Mouse (Mus musculus): ENCODE results near the gene Agbl3.

Gene Agbl3

DNA sequence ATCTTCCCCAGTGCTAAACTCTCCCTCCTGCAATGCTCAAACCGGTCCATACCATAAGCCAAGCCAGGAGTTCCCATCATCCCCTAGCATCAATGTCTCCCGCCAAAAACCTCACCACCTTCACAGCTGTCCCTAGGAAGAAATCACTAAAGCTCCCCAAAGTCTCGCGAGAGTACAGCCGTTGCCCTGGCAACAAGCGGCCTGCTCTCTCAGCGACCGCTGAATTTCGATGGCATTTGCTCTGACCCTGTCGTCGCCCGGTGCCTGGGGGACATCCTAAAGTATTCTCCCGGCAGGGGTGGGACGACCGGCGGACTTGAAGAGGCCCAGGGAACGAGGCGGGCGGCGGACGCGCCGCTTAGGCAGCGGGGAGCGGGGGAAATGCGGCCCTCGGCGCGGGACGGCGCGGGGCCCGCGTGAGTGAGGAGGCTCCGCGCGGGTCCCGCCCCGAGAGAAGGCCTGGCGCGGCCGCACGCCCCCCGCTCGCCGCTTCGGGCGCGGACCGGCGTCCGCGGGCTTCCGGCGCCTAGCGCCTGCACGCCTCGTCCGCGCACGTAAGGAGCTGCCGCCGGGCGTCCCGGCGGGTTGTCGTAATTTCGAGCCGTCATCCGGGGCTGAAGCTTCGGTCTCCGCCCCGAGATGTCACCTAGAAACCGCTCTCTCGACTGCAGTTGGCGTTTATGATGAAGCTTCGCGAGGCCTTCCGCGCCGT lies at the start of gene Agbl3:
Agbl3 (plus strand) TSS at position 202 of the 712 bp plus-strand sequence.
- in situ Hi-C loops (cut with MseI, MboI): loop anchor here in 1 of 2 experiments (10.0 kb wide), 1 partner anchor 144 kb away; the partner anchor contains the start of gene Stra8

DNA sequence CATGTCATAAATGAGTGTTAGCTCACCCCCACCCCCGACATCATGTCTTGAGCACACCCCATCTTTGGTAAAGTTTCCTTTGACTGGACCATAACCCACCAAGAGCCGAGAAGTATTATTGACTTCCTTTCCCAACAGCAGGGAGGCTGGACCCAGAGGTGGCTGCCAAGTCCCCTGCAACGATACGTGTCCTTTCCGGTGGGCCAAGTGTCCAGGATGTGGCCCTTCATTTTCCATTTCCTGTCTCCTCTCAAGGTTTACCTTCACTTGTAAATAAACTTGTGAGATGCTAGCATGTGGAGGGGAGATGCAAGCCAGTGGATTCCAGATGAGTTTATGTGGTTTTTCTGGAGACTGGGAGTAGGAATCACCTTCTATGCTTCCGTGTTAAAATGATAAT lies 49.2 kb upstream of the Agbl3 start:
- in situ Hi-C loops (cut with MseI, MboI): no loop called here

DNA sequence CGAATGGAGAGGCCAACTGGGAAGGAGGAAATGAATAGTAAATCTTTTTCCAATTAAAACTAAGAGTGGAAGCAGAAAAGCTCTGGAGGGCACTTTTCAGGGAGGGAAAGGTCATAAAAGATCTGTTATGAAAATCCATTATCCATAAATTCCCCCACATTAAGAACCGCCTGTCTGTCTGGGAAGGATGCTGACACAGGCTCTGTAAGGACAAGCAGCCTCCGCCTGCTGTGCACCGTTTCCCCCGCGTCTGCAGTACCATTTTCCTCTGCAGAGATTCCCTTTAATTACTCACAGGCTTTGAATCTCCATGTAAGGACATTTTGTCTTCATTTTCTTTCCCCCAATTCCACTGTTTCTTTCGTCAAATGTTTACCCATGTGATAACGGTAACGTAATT lies 48.7 kb upstream of the Agbl3 start:
- in situ Hi-C loops (cut with MseI, MboI): no loop called here

DNA sequence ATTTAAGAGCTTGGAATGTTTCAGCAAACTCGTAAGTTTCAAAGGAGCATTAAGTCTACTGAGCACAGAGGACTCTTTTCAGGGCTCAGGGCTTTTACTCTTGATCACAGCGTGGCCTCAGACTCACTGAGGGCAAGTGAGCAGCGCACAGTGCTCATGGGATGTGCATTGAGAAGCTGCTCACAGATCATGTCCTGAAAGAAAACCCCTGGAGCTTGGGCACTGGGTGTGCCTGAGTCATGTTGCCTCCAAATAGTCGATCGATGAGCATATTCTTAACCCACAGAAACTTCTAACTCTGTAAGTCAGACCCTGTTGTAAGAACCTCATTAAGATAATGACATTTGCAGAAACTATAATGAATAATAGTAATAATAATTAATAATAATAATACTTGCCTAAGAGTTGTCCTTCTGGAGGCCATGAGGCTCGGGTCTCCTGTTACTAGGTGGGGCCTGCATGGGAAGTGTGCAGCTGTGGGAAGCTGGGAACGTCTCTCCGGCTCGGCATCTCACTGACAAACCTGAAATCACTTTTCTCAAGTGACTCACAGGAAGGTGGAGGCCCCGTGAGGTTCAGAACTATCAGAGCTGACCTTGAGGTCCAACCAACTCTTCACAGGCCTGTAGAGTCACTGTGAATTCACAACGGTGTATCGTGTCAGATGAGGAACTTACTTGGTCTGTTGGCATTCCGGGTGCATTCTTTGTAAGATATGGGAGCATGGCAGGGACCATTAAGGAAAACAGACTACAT lies 45.1 kb upstream of the Agbl3 start:
- in situ Hi-C loops (cut with MseI, MboI): no loop called here

DNA sequence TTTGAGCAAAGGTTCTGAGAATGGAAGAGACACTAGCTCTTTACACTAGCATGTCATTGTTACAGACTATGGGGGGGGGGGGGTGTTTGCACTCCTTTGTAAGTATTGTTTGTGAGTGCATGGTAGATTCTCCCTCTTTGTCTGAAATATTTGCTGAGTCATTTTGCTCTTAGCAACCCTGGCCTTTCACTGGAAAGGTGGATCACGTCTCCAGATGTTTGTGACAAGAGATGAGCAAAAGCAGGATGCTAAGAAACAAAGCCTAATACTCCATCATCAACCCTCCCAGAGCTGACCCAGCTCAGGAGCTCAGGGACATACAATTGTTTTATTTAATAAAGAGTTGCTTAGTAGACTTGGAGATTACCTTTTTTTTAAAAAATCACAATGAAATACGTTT lies 43.3 kb upstream of the Agbl3 start:
- in situ Hi-C loops (cut with MseI, MboI): no loop called here

DNA sequence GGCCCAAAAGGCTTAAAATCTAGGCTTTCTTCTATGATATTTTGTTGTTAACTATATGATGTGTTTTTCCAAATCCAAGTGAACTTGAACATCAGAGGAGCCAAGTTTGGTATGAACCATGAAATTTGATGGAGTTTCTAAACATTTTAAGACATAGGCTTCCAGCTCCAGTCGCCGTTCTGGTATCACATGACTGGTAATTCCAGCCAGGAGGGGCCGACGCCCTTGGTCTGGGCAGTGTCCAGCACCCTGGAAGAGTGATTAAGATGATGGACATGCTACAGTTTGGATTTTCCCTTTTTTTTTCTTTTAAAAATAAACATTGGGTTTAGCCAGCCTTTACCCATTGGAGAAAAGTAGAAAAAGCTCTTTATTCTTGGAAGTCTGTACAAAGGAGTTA lies 36.3 kb upstream of the Agbl3 start:
- in situ Hi-C loops (cut with MseI, MboI): no loop called here

DNA sequence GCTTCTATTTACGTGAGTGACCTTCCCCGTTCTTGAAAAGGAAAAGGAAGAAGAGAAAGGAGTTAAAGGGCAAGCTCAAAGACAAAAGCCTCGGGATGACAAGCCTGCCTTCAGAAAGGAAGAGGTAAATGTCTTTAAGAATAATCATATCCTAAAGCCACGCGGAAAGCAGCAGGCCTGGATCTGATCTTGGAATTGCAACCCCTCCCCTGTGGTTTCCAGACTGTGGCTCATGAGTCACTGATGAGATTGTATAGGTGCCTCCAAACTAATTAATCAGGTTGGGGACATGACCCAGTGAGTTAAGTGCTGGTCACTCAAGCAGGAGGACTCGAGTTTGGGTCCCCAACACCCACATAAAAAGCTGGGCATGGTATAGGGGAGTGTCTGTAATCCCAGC lies 32.4 kb upstream of the Agbl3 start:
- in situ Hi-C loops (cut with MseI, MboI): no loop called here

DNA sequence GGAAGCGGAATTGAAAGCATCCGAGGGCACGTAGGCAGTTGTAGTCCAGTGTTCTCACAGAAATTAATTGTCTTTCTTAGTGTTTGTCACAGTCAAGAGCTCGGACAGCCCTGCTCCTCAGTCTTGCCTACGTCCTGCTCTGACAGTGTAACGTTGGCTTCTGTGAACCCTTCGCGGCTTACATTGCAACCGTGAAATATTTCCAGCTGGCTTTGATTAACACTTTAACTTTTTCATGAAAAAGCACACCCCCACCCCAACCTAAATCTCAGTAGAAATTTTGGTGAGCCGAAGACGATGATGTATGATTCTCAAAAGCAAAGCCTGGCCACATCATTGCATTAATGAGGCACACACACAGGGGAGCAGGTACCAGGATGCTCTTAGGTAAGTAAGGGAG lies 31.7 kb upstream of the Agbl3 start:
- in situ Hi-C loops (cut with MseI, MboI): no loop called here

DNA sequence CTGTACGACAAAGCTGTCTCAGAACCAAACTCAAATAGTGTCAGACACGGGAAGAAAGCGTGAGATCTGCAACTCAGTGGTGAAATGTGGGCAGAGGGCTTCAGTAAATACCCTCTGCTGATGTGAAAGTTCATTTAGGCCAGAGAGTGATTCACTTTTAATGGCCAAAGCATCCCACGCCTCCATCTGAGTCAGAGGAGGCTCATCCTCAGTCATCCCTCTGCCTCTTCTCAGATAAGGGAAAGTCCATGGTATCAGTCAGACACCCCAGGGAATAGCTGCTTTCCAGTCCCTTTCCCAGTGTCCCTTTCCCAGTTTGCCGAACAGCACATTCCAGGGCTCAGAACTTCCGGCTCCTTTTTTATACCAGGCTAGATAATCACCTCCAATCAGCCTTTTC lies 30.7 kb upstream of the Agbl3 start:
- in situ Hi-C loops (cut with MseI, MboI): no loop called here

DNA sequence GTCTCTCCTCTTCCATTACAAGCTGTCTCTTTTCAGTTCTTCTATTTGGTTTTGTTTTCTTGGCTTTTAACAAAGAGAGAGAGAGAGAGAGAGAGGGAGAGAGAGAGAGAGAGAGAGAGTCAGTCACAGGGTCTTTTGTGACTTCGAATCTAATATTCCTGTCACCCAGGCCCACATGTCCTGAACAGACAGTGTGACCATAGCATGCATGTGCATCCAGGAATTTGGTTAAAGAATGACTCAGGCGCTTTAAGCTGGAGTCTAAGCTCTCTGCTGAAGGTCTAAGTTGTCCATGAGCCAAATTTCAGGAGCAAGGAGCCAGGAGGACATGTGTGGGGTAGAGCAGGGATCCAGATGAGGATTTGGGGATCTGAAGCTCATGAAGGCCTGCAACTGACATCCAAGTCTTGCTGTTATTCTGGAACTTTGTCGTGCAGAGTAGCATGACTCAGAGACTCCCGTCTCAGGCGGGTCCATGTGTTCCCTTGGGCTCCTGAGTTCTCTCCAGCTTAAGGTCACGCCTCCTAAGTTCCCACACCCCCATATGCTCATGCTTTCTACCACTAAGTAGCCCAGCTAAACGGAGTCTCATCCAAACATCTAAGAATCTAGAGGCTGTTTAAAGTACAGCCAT lies 29.6 kb upstream of the Agbl3 start:
- in situ Hi-C loops (cut with MseI, MboI): loop anchor here in 1 of 2 experiments (10.0 kb wide), 1 partner anchor 236 kb away; no protein-coding TSS in a partner anchor

DNA sequence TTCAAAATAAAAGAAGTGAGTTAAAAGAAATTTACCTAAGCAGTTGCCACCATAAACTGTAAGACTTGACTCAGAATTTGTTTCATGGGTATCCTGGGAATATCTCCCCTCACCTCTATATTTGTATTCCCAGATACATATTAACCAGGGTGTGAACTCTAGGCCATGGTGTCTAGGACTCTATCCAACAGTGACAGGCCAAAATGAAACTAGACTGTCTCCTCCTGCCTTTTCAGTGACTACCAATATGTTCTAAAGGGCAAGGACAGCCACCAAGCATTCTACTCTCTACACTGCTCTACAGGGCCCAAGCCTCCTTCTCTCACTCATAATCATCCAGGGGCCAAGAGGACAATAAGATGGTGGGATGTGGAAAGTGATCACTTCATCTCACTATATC lies 28.6 kb upstream of the Agbl3 start:
- in situ Hi-C loops (cut with MseI, MboI): loop anchor here in 1 of 2 experiments (10.0 kb wide), 1 partner anchor 237 kb away; no protein-coding TSS in a partner anchor

DNA sequence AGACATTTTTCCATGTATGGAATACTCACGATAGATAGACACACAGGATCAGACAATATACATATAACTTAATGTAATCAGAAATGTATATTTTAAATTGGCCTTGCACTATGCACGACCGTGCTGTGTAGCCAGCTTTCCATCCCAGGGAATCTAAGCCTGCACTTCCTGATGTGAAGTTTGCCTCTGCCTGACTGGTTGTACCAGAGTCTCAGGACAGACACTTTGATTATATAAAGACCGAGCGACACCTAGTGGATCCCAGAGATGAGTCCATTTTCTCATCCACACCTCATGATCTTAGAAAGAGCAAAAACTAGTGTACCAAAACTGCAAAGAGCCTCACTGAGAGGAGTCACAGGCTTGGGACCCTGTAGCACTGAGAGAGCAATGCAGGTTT lies 25.8 kb upstream of the Agbl3 start:
- in situ Hi-C loops (cut with MseI, MboI): loop anchor here in 1 of 2 experiments (10.0 kb wide), 1 partner anchor 240 kb away; no protein-coding TSS in a partner anchor

DNA sequence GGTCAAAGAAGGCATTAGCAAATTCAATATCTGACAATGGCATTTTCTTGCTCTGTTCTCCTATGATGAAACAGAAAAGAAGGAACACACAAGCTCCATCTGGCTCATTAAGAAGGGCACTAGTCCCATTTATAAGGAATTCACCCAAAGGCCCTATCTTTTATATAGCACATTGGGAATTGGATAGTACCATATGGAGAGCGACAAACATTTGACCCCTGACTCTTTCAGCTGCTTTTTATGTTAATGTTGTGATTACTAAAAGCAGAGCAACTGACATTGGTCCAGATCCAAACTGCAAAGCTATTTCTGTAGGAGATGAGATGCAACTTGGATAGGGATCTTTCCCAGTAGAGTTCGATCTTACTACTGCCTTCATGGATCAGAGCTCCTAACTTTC lies 21.9 kb upstream of the Agbl3 start:
- in situ Hi-C loops (cut with MseI, MboI): loop anchor here in 1 of 2 experiments (10.0 kb wide), 1 partner anchor 244 kb away; no protein-coding TSS in a partner anchor

DNA sequence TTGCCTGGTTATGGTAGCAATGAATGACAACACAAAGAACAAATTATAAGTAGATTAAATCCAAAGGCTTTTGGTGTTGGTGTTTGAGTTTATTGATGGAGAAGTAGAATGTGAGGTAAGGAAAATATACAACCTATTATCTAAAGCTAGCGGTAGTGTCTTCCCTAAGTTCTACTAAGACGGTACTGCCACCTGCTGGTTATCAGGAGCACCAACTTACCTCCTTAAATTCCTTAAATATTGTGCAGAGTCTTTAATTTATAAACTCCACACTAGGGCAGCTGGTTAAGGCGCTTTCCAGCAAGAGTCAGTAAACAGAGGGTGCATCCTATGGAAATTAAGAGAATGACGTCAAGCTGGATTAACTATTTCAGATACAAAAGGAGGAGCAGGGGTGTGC lies 20.2 kb upstream of the Agbl3 start:
- in situ Hi-C loops (cut with MseI, MboI): loop anchor here in 1 of 2 experiments (10.0 kb wide), 1 partner anchor 245 kb away; no protein-coding TSS in a partner anchor

DNA sequence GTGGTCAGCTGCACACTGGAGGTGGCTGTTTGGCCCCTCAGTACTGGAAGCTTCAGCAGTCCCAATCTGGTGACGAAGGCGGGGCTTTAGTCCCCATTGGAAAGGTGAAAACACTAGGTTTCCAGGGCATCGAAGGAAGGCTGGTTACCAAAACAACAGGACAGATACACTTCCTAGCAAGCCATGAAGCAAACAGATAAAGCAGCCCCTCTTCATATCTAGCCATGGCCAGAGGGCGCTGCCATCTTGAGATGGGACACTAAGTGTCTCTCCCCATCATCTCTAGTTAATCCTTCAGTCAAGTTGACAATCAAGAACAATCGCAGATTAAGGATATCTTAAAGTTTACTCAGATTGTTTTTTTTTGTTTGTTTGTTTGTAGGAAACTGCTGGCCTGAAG lies 14.5 kb upstream of the Agbl3 start:
- in situ Hi-C loops (cut with MseI, MboI): loop anchor here in 1 of 2 experiments (10.0 kb wide), 1 partner anchor 251 kb away; no protein-coding TSS in a partner anchor

DNA sequence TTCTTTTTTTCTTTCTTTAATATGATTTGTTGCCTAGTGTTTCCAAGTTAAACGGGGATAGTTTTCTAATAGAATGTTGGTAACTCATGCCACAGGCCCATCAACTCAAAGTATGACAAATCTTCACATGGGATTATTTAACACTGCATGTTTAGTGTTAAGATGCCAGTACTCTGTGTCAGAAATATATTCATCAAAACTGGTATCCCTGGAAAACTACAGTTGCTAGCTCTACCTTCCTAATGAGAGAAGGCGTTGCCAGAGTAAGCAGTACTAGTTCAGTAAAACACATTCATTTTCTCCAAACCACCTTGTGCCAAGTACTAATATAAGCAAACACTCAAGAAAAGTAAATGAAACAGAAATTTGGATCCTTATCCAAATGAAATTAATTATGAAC lies 10.2 kb upstream of the Agbl3 start:
- in situ Hi-C loops (cut with MseI, MboI): loop anchor here (10.0 kb wide), 2 partner anchors 155 to 255 kb away; partner anchors contain the start of gene Stra8 (in 1 of the 2)

DNA sequence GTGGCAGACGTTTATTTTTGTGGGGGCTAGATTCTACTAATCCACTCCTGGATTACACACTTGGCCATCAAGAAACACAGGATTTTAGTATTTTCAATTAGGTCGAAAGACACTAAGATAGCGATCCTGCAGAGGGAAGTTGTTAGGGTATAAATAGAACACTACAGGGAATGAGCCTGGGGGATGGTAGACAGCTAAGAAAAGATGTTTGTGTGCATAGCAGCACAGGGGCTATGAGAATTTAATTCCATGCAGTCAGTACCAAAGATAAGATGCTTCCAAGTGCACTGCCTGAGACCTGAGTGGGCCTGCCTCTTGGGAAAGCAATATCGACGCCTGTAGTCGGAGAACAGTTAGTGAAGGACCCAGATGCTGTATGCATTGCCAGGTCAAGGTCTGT lies 9.7 kb upstream of the Agbl3 start:
- in situ Hi-C loops (cut with MseI, MboI): loop anchor here in 1 of 2 experiments (10.0 kb wide), 1 partner anchor 154 kb away; the partner anchor contains the start of gene Stra8

DNA sequence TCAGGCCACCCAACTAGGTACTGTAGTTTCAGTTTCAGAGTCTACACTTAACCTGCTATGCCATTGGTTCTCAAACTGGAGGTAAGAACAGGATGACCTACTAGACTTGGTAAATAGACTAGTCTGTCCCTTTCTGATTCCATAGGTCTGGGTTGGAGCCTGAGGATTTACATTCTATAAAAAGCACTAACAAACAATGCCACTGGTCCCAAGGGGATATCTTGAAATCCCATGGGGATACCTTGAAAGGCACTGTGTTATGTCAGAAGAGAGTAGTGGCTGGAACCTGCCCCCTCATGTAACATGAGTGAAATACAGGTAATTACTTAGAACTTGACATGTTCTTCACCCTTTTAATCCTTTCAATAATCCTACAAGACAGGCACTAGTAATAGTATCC lies 3.8 kb upstream of the Agbl3 start:
- in situ Hi-C loops (cut with MseI, MboI): loop anchor here in 1 of 2 experiments (10.0 kb wide), 1 partner anchor 148 kb away; the partner anchor contains the start of gene Stra8

DNA sequence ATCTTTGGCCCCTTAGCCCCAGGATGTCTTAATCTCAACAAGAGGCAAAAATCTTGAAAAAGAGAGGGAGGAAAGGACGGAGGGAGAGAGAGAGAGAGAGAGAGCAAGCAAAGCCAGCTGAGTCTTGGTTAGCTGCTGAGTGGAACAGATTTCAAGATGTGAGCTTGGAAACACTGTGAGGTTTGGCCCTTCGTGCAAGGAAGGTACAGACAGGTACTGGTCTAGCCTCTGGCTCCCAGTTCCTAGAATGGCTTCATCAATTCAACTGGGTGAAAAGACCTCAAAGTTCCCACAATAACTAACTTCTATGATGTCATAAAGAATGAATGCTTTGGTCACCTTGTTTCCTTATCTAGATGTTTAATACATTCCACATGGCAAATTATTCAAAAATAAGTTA lies 3.1 kb upstream of the Agbl3 start:
- in situ Hi-C loops (cut with MseI, MboI): loop anchor here in 1 of 2 experiments (10.0 kb wide), 1 partner anchor 148 kb away; the partner anchor contains the start of gene Stra8

DNA sequence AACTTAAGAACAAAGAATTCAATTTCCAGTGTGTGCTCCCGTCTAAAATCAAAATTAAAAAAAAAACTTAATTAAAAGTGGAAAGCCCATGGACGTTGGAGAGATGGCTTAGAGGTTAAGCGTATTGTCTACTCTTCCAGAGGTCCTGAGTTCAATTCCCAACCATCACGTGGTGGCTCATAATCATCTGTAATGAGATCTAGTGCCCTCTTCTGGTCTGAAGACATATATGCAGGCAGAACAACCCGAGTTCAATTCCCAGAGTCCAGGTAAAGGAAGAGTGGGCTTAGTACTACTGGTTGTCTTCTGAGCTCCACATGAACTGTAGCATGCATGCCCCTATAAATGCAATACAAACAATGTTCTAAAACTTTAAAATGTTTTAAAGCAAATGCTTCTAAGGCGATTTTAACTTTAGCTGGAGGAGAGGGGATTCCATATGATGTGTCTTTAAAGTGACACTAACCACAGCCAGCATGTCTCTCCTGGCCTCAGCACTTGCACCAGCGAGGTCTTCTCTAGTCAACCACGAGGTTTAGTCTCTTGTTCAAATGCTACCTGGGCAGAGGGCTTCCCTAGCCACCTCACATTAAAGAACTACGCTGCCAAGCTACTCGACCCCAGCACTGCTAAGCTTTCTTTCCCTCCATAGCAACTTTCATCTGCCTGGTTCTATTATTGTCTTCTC lies 2.1 kb upstream of the Agbl3 start:
- in situ Hi-C loops (cut with MseI, MboI): loop anchor here in 1 of 2 experiments (10.0 kb wide), 1 partner anchor 147 kb away; the partner anchor contains the start of gene Stra8

DNA sequence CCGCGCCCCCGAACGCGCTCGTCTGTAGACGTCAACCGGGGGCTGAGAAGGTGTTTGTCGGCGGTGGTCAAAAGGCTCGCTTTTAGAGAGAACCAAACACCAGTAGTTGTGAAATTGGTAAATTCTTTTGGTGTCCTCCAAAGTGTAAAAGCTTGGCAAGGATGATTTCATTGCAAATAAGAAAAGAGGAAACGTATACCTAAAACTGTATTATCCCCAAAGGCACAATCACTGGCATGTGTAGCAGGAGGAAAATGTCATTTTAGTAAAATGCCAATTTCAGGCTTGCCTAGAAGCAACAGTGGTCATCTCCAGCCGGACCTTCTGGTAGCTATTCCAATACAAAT lies 684 bp downstream of the Agbl3 start:
- in situ Hi-C loops (cut with MseI, MboI): loop anchor here in 1 of 2 experiments (10.0 kb wide), 1 partner anchor 144 kb away; the partner anchor contains the start of gene Stra8
